Mouse (Mus musculus) liver, embryonic 14.5 days (tissue): ENCODE results near the gene Pdk2. TPM values are rescaled to one million over a fixed set of nuclear protein-coding genes. Genes with fewer than 3 reads are reported as not detected.

Experiments
- ATAC-seq: fragments of 200-750 bp; cut with Nextera tagmentation; 2 replicates; pipeline ENCODE4 v1.8.0; 2017; ENCODE audit warnings: moderate number of reproducible peaks, mild to moderate bottlenecking, moderate library complexity; ENCODE audit not compliant: insufficient read depth
- DNase-seq, 3 experiments: peaks; one replicate each; pipeline ENCODE4 v3.0.0-alpha.2; 2012 to 2013; ENCODE audit warnings: low read depth in 3 of 3, low spot score in 3 of 3
- H3K27ac ChIP-seq: fragments of 300-500 bp; sonication (generic); 2 replicates; pipeline ENCODE4 v1.5.1; 2014; ENCODE audit warnings: moderate library complexity, mild to moderate bottlenecking, control low read depth, inconsistent platforms
- H3K27me3 ChIP-seq: fragments of 300-500 bp; sonication (generic); 2 replicates; pipeline ENCODE4 v1.6.1; 2014; ENCODE audit warnings: mild to moderate bottlenecking, low read length, moderate library complexity; ENCODE audit not compliant: control insufficient read depth, insufficient read depth
- H3K36me3 ChIP-seq: fragments of 300-500 bp; sonication (generic); replicated peaks from 2 replicates; pipeline ENCODE4 v1.6.1; 2014; ENCODE audit warnings: low read depth; ENCODE audit not compliant: control insufficient read depth, insufficient read depth
- H3K4me1 ChIP-seq, 2 experiments: fragments of 200-500 bp in 1 of 2; fragments of 300-500 bp in 1 of 2; sonication (generic) in 1 of 2; replicated peaks; 2 replicates each; pipeline ENCODE4 v1.6.1; 2012 to 2014; ENCODE audit warnings: antibody characterized with exemption in 1 of 2, inconsistent platforms in 1 of 2, low read length in 1 of 2; ENCODE audit not compliant: control insufficient read depth in 2 of 2, insufficient read depth in 2 of 2
- H3K4me2 ChIP-seq: fragments of 300-500 bp; sonication (generic); 2 replicates; pipeline ENCODE4 v1.6.1; 2014; ENCODE audit warnings: low read depth, mild to moderate bottlenecking, control low read depth, moderate library complexity
- H3K4me3 ChIP-seq, 2 experiments: fragments of 200-500 bp in 1 of 2; fragments of 300-500 bp in 1 of 2; sonication (generic) in 1 of 2; 2 replicates each; pipeline ENCODE4 v1.5.1; 2012 to 2014; ENCODE audit warnings: low read depth in 2 of 2, low read length in 2 of 2, mild to moderate bottlenecking in 2 of 2, control low read depth in 1 of 2, inconsistent platforms in 1 of 2, moderate library complexity in 1 of 2; ENCODE audit not compliant: insufficient read depth in 1 of 2
- H3K9ac ChIP-seq: fragments of 300-500 bp; sonication (generic); replicated peaks from 2 replicates; pipeline ENCODE4 v1.6.1; 2014; ENCODE audit warnings: mild to moderate bottlenecking, control low read depth, moderate library complexity
- H3K9me3 ChIP-seq: fragments of 300-500 bp; sonication (generic); 2 replicates; pipeline ENCODE4 v1.6.1; 2016; ENCODE audit warnings: low read length, mixed read lengths; ENCODE audit not compliant: control insufficient read depth
- CTCF ChIP-seq: IDR thresholded peaks from 2 replicates; pipeline ENCODE4 v1.5.1; 2016; ENCODE audit warnings: antibody characterized with exemption, low read depth, control low read depth
- EP300 ChIP-seq: IDR thresholded peaks from 2 replicates; pipeline ENCODE4 v1.6.1; 2016; ENCODE audit warnings: antibody characterized with exemption, low read depth
- WGBS: fragments of 180-500 bp; shearing (Covaris S2); extraction: QIAGEN DNeasy Blood & Tissue Kit; methylation state at CpG from one replicate; pipeline ENCODE4 v1.1.7; 2014; ENCODE audit not compliant: insufficient replicate concordance; 5-methylcytosine and 5-hydroxymethylcytosine counted together
- polyA plus RNA-seq, 2 experiments: library from polyadenylated mRNA; depleted of rRNA in 1 of 2; stranded (reverse) in 1 of 2; unstranded in 1 of 2; fragments of >200 nt; fragmentation: Nextera tagmentation in 1 of 2; extraction: Ambion mirVana in 1 of 2; gene quantifications; 2 replicates each; pipeline versions ENCODE4 v1.2.1 to v1.2.3; 2012 to 2014

Pdk2 gene
- polyA plus RNA-seq, 2 experiments = 3.5 to 7.0 TPM

GRCm38 (mm10) chr11:95053062-95053461 is 11.9 kb upstream of the Pdk2 start:
- H3K27me3 ChIP-seq = no peaks in the 10 kb centered on the region
- no peaks in the 10 kb centered on the region for H3K9me3 ChIP-seq
- DNase-seq (no peak), ATAC-seq (no peak)
- H3K4me3 ChIP-seq = no peak overlapping the region
- H3K4me2 ChIP-seq = no peak overlapping the region
- H3K36me3 ChIP-seq = no peaks in the 10 kb centered on the region
- H3K4me1 ChIP-seq = no peaks in the 10 kb centered on the region
- H3K27ac ChIP-seq = no peak overlapping the region
- TF ChIP-seq CTCF (no peak), EP300 (no peak)
- WGBS = 63% methylated on average over 9 of the region's 9 CpGs
- H3K9ac ChIP-seq = no peak overlapping the region

- ATAC-seq = 0 out of 2 replicates have a peak, but pooled peaks have one; percentile 14
- Histone ChIP-seq H3K4me3 (no peak overlapping the region), H3K9ac (no peak overlapping the region), H3K4me1 (no peaks in the 10 kb centered on the region), H3K27me3 (no peaks in the 10 kb centered on the region), H3K4me2 (no peak overlapping the region), H3K9me3 (no peaks in the 10 kb centered on the region), H3K36me3 (no peaks in the 10 kb centered on the region), H3K27ac (no peak overlapping the region)
- no peak for TF ChIP-seq EP300
- TF ChIP-seq CTCF = peak; percentile 94
- 43% methylated on average over 9 of the region's 9 CpGs for WGBS
- DNase-seq = peak; percentile 30 to 46 (median 39)
Observed at GRCm38 (mm10) chr11:95046980-95047680, 6.0 kb upstream of the Pdk2 start.

GRCm38 (mm10) chr11:95044185-95044870 is 3.2 kb upstream of the Pdk2 start:
- DNase-seq = no peak
- TF ChIP-seq CTCF (no peak), EP300 (no peak)
- 48% methylated on average over 13 of the region's 13 CpGs for WGBS
- H3K9ac ChIP-seq = no peak overlapping the region
- no peak for ATAC-seq
- H3K4me1 ChIP-seq = peaks cover 12 to 14% of the 10 kb centered on the region in 2 experiments
- no peaks in the 10 kb centered on the region for H3K27me3 ChIP-seq
- no peaks in the 10 kb centered on the region for H3K36me3 ChIP-seq
- no peaks in the 10 kb centered on the region for H3K9me3 ChIP-seq
- H3K4me3 ChIP-seq = no peak overlapping the region
- H3K4me2 ChIP-seq = no peak overlapping the region
- no peak overlapping the region for H3K27ac ChIP-seq

GRCm38 (mm10) chr11:95043608-95044007 is 2.5 kb upstream of the Pdk2 start:
- peaks cover 12 to 14% of the 10 kb centered on the region in 2 experiments for H3K4me1 ChIP-seq
- H3K9ac ChIP-seq = no peak overlapping the region; the same call in 1 of the 2 replicates
- 42% methylated on average over 7 of the region's 7 CpGs for WGBS
- DNase-seq (no peak), ATAC-seq (no peak)
- TF ChIP-seq CTCF = no peak
- no peak for TF ChIP-seq EP300
- H3K4me3 ChIP-seq = no peak overlapping the region
- no peak overlapping the region for H3K4me2 ChIP-seq
- H3K27ac ChIP-seq = no peak overlapping the region
- H3K9me3 ChIP-seq = no peaks in the 10 kb centered on the region
- H3K36me3 ChIP-seq = no peaks in the 10 kb centered on the region
- H3K27me3 ChIP-seq = no peaks in the 10 kb centered on the region

GRCm38 (mm10) chr11:95043060-95043459 is 1.9 kb upstream of the Pdk2 start:
- no peak overlapping the region for H3K4me3 ChIP-seq
- no peak overlapping the region for H3K4me2 ChIP-seq
- H3K27ac ChIP-seq = no peak overlapping the region
- H3K4me1 ChIP-seq = peaks cover 12 to 14% of the 10 kb centered on the region in 2 experiments
- H3K9me3 ChIP-seq = no peaks in the 10 kb centered on the region
- no peaks in the 10 kb centered on the region for H3K27me3 ChIP-seq
- 72% methylated on average over 4 of the region's 4 CpGs for WGBS
- no peak overlapping the region for H3K9ac ChIP-seq
- TF ChIP-seq EP300 (no peak), CTCF (no peak)
- DNase-seq = no peak
- no peaks in the 10 kb centered on the region for H3K36me3 ChIP-seq
- ATAC-seq = no peak
